In the genomic region with DNA sequence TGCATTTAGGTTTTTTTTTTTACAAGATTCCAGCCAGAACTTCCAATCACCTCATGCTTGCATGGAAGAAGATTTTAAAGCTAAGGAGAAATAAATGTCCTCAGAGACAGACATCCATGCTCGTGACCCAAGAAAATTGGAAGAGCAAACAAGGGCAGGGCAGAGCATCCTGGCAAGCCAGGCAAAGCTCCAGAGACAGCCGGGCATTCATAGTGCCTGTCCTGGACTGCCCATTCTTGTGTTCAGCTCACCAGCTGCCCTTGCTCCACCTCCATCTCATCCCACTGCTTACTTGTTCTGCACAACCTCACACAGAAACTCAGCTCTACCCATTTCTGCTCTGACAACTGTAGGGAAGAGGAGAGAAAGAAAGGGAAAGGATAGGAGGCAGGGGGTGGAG, we compare ENCODE assay signal across 24 mouse cellular contexts.
DNase-seq lines count a peak whose midpoint lies in the region; TF ChIP-seq lines count a peak whose summit lies in the region.
"Had no signal": no experiment of that assay in that cellular context is flagged by ENCODE, and none has a peak within 500 bp of the region (broad histone marks: within the 10 kb centered on the region; RNA-seq: fewer than 3 reads in every experiment).

No protein-coding gene starts in this region.

- no peak overlapping the region for H3K27ac ChIP-seq in cerebellum, adult 2 months (ENCODE audit: insufficient read depth, low read length)
- H3K27ac ChIP-seq in left cerebral cortex, adult 2 months = peak overlapping the region; percentile 75
- H3K27ac ChIP-seq: forebrain, embryonic 10.5 days; forebrain, embryonic 13.5 days; heart, embryonic 15.5 days; hindbrain, embryonic 10.5 days; hindbrain, embryonic 13.5 days; intestine, embryonic 15.5 days had no signal

- TF ChIP-seq CTCF in cerebellum, adult 2 months (IDR thresholded peaks at IDR 0.05; ENCODE audit: borderline replicate concordance, insufficient read depth, low read depth, low read length) = no peak
- no peak for TF ChIP-seq CTCF in left cerebral cortex, adult 2 months (IDR thresholded peaks at IDR 0.05)

- WGBS in cerebellum, adult 2 months = 59% methylated on average over 2 of the region's 2 CpGs

- H3K27me3 ChIP-seq in cerebellum, adult 2 months (ENCODE audit: control insufficient read depth, insufficient read depth, low read length) = no peaks in the 10 kb centered on the region
- H3K27me3 ChIP-seq: CH12.LX; forebrain, embryonic 13.5 days; heart, embryonic 12.5 days; heart, embryonic 15.5 days; hindbrain, embryonic 13.5 days; intestine, embryonic 15.5 days had no signal

- H3K4me1 ChIP-seq in cerebellum, adult 2 months (ENCODE audit: control insufficient read depth, insufficient read depth, low read length) = no peaks in the 10 kb centered on the region
- H3K4me1 ChIP-seq: heart, embryonic 12.5 days; heart, embryonic 15.5 days; hindbrain, embryonic 10.5 days; hindbrain, embryonic 13.5 days; intestine, embryonic 15.5 days had no signal

- no peak for TF ChIP-seq POLR2A in cerebellum, adult 2 months (IDR thresholded peaks at IDR 0.05; ENCODE audit: borderline replicate concordance, insufficient read depth, low read length)

- intact Hi-C loops in left cerebral cortex, adult 2 months (cut with DNase I) = loop anchor here (2.0 kb wide), 1 partner anchor 101 kb away; no protein-coding TSS in a partner anchor
- intact Hi-C loops in left cerebral cortex, postnatal 14 days (cut with DNase I) = no loop called here

- no peak overlapping the region for H3K4me3 ChIP-seq in cerebellum, adult 2 months (replicated peaks; ENCODE audit: insufficient read depth, low read depth, low read length)
- no peak overlapping the region for H3K4me3 ChIP-seq in left cerebral cortex, adult 2 months
- H3K4me3 ChIP-seq: forebrain, embryonic 10.5 days; forebrain, embryonic 13.5 days; heart, embryonic 12.5 days; heart, embryonic 15.5 days; hindbrain, embryonic 10.5 days; hindbrain, embryonic 13.5 days; intestine, embryonic 15.5 days had no signal

- DNase-seq in cerebellum, postnatal 14 days = peak; percentile 44 to 46
- DNase-seq in cerebellum, adult 2 months = no peak
- DNase-seq in left cerebral cortex, adult 2 months (ENCODE audit: extremely low spot score in 1 of 2, low spot score in 2 of 2) = no peak
- DNase-seq in left cerebral cortex, postnatal 14 days (ENCODE audit: low spot score in 2 of 2) = no peak
- DNase-seq in brain, adult 2 months (ENCODE audit: low read depth, low spot score) = peak; percentile 44
- no peak for DNase-seq in urinary bladder, adult 2 months (ENCODE audit: low spot score)
- DNase-seq: adrenal gland, postnatal 10 days; adrenal gland, postnatal 36 days; B cell, adult 2 months; cerebellum, adult 11 months; cerebellum, adult 8-10 months; cerebellum, postnatal 36 days; gastrocnemius, postnatal 25 days; heart, adult 18-20 months; heart, postnatal 10 days; heart, postnatal 36 days had no signal

Comparison
In these comparisons a context has a peak if more than half of its experiments do, and no peak if none do; other contexts are left out.
1. DNase-seq: peak in cerebellum, postnatal 14 days (2 of 2) and brain, adult 2 months (single experiment); none in cerebellum, adult 2 months (0 of 2), left cerebral cortex, adult 2 months (0 of 2), left cerebral cortex, postnatal 14 days (0 of 2) and urinary bladder, adult 2 months (single experiment).